Mouse (Mus musculus) ES-Bruce4 (cell line): Measurements from ENCODE around the gene Sp3.

ENCODE experiments used
- CTCF ChIP-seq: IDR thresholded peaks from one replicate; pipeline ENCODE4 v1.8.1; 2011; ENCODE audit warnings: low read depth, low read length
- EP300 ChIP-seq: IDR thresholded peaks from 2 replicates; pipeline ENCODE4 v1.6.1; 2011; ENCODE audit warnings: low read depth, low read length; ENCODE audit not compliant: insufficient read depth
- POLR2A ChIP-seq: IDR thresholded peaks from one replicate; pipeline ENCODE4 v1.8.1; 2011; ENCODE audit warnings: low read length; ENCODE audit not compliant: insufficient read depth

- TF ChIP-seq POLR2A (no peak), CTCF (peak; percentile 22), EP300 (no peak)
These were observed 23.8 kb downstream of the Sp3 start for GRCm38 (mm10) chr2:72956415-72956814.
